Mouse (Mus musculus) layer of hippocampus, adult 2 months (tissue): Measurements from ENCODE around the gene Thbs2. TPM values are rescaled to one million over a fixed set of nuclear protein-coding genes. Genes with fewer than 3 reads are reported as not detected.

Source experiments
- DNase-seq, 2 experiments: peaks; one replicate each; pipeline ENCODE4 v3.0.0; 2022; ENCODE audit warnings: low spot score in 2 of 2
- H3K27ac ChIP-seq: fragments of 200-600 bp; 2 replicates; pipeline ENCODE4 v1.8.1; 2022
- H3K4me3 ChIP-seq: fragments of 200-600 bp; 2 replicates; pipeline ENCODE4 v1.8.1; 2022; ENCODE audit warnings: mild to moderate bottlenecking
- CTCF ChIP-seq: fragments of 200-600 bp; conservative IDR thresholded peaks from 2 replicates; pipeline ENCODE4 v1.8.1; 2022; ENCODE audit warnings: antibody characterized with exemption, mild to moderate bottlenecking, moderate library complexity
- total RNA-seq, 2 experiments: library from RNA; stranded (reverse); gene quantifications; 2 replicates each; pipeline ENCODE4 v1.2.3; 2021

The Thbs2 gene
- total RNA-seq, 2 experiments from 2014 or later: 3.3 to 3.6 TPM

GRCm38 (mm10) chr17:14691901-14692300 lies 2.1 kb downstream of the Thbs2 start:
- DNase-seq: no peak
- Histone ChIP-seq H3K27ac (0 out of 2 replicates have a peak overlapping the region, but pooled peaks have one; percentile 2), H3K4me3 (no peak overlapping the region)
- TF ChIP-seq CTCF: no peak

- Histone ChIP-seq H3K4me3 (no peak overlapping the region), H3K27ac (0 out of 2 replicates have a peak overlapping the region, but pooled peaks have one; percentile 2)
- DNase-seq: no peak
- TF ChIP-seq CTCF: no peak
These were observed 2.8 kb downstream of the Thbs2 start for GRCm38 (mm10) chr17:14691197-14691596.

- no peak for DNase-seq
These were observed 11.2 kb downstream of the Thbs2 start for GRCm38 (mm10) chr17:14682836-14683235.

GRCm38 (mm10) chr17:14681047-14681446 lies 13.0 kb downstream of the Thbs2 start:
- Histone ChIP-seq H3K4me3 (no peak overlapping the region), H3K27ac (no peak overlapping the region)
- DNase-seq: no peak
- no peak for TF ChIP-seq CTCF

More at GRCm38 (mm10) chr17:14682836-14683235, 11.2 kb downstream of the Thbs2 start:
- Histone ChIP-seq H3K27ac (no peak overlapping the region), H3K4me3 (no peak overlapping the region)
- TF ChIP-seq CTCF: no peak

GRCm38 (mm10) chr17:14677198-14677597 lies 16.8 kb downstream of the Thbs2 start:
- Histone ChIP-seq H3K4me3 (no peak overlapping the region), H3K27ac (no peak overlapping the region)
- no peak for TF ChIP-seq CTCF
- DNase-seq: no peak

GRCm38 (mm10) chr17:14675517-14675916 lies 18.5 kb downstream of the Thbs2 start:
- TF ChIP-seq CTCF: no peak
- H3K4me3 ChIP-seq: no peak overlapping the region
- DNase-seq: no peak
- H3K27ac ChIP-seq: no peak overlapping the region

GRCm38 (mm10) chr17:14672402-14672801 lies 21.6 kb downstream of the Thbs2 start:
- DNase-seq: peak; percentile 19 to 39
- no peak for TF ChIP-seq CTCF
- no peak overlapping the region for H3K4me3 ChIP-seq
- no peak overlapping the region for H3K27ac ChIP-seq

- no peak for DNase-seq
- no peak for TF ChIP-seq CTCF
- no peak overlapping the region for H3K4me3 ChIP-seq
- no peak overlapping the region for H3K27ac ChIP-seq
These were observed 26.8 kb downstream of the Thbs2 start for GRCm38 (mm10) chr17:14667225-14667624.

- no peak for DNase-seq
- TF ChIP-seq CTCF: no peak
- Histone ChIP-seq H3K27ac (no peak overlapping the region), H3K4me3 (no peak overlapping the region)
These were observed 27.6 kb downstream of the Thbs2 start for GRCm38 (mm10) chr17:14666451-14666850.

GRCm38 (mm10) chr17:14663366-14663765 lies 30.7 kb downstream of the Thbs2 start:
- no peak for TF ChIP-seq CTCF
- Histone ChIP-seq H3K4me3 (no peak overlapping the region), H3K27ac (no peak overlapping the region)
- no peak for DNase-seq

GRCm38 (mm10) chr17:14662409-14662808 lies 31.6 kb downstream of the Thbs2 start:
- Histone ChIP-seq H3K27ac (no peak overlapping the region), H3K4me3 (no peak overlapping the region)
- TF ChIP-seq CTCF: no peak
- no peak for DNase-seq

- DNase-seq: peak in 1 of 2 experiments; percentile 31
- no peak overlapping the region for H3K27ac ChIP-seq
- peak; percentile 15; the same call in 1 of the 2 replicates for TF ChIP-seq CTCF
These were observed 34.3 kb downstream of the Thbs2 start for GRCm38 (mm10) chr17:14659746-14660145.

GRCm38 (mm10) chr17:14658123-14658522 lies 35.9 kb downstream of the Thbs2 start:
- Histone ChIP-seq H3K4me3 (no peak overlapping the region), H3K27ac (no peak overlapping the region)
- TF ChIP-seq CTCF: no peak
- no peak for DNase-seq

More at GRCm38 (mm10) chr17:14659746-14660145, 34.3 kb downstream of the Thbs2 start:
- H3K4me3 ChIP-seq: no peak overlapping the region

GRCm38 (mm10) chr17:14657123-14657522 lies 36.9 kb downstream of the Thbs2 start:
- no peak for DNase-seq

More at GRCm38 (mm10) chr17:14657123-14657522, 36.9 kb downstream of the Thbs2 start:
- H3K27ac ChIP-seq: no peak overlapping the region
- H3K4me3 ChIP-seq: no peak overlapping the region
- no peak for TF ChIP-seq CTCF
